Mouse (Mus musculus) liver, postnatal 0 days (tissue): ENCODE results near the gene Rbm39. TPM values are rescaled to one million over a fixed set of nuclear protein-coding genes. Genes with fewer than 3 reads are reported as not detected.
"Not testable (repeated sequence)": the region's sequence is repeated elsewhere in the genome, so short reads cannot be mapped to it uniquely, and the experiment has no call there.

ENCODE experiments used
- ATAC-seq: fragments of 200-750 bp; cut with Nextera tagmentation; 2 replicates; pipeline ENCODE4 v1.8.0; 2017; ENCODE audit warnings: mild to moderate bottlenecking, moderate library complexity
- DNase-seq: peaks from one replicate; pipeline ENCODE4 v3.0.0-alpha.2; 2016
- H3K27ac ChIP-seq: fragments of 300-500 bp; sonication (generic); 2 replicates; pipeline ENCODE4 v1.5.1; 2014; ENCODE audit warnings: antibody characterized with exemption, moderate library complexity, mild to moderate bottlenecking, low read depth
- H3K27me3 ChIP-seq: fragments of 300-500 bp; sonication (generic); 2 replicates; pipeline ENCODE4 v1.6.1; 2014; ENCODE audit warnings: low read length, control low read depth, mixed read lengths; ENCODE audit not compliant: insufficient read depth
- H3K36me3 ChIP-seq: fragments of 300-500 bp; sonication (generic); replicated peaks from 2 replicates; pipeline ENCODE4 v1.6.1; 2014; ENCODE audit warnings: mild to moderate bottlenecking, control low read depth, low read length, moderate library complexity, mixed read lengths; ENCODE audit not compliant: insufficient read depth
- H3K4me1 ChIP-seq: fragments of 300-500 bp; sonication (generic); 2 replicates; pipeline ENCODE4 v1.6.1; 2014; ENCODE audit warnings: antibody characterized with exemption, mild to moderate bottlenecking, control low read depth; ENCODE audit not compliant: insufficient read depth
- H3K4me2 ChIP-seq: fragments of 300-500 bp; sonication (generic); 2 replicates; pipeline ENCODE4 v1.6.1; 2014; ENCODE audit warnings: low read depth, mild to moderate bottlenecking, low read length, moderate library complexity, mixed read lengths
- H3K4me3 ChIP-seq: fragments of 300-500 bp; sonication (generic); 2 replicates; pipeline ENCODE4 v1.5.1; 2014; ENCODE audit warnings: low read depth, low read length
- H3K9ac ChIP-seq: fragments of 300-500 bp; sonication (generic); replicated peaks from 2 replicates; pipeline ENCODE4 v1.6.1; 2014; ENCODE audit warnings: mild to moderate bottlenecking, moderate library complexity
- H3K9me3 ChIP-seq: fragments of 300-500 bp; sonication (generic); 2 replicates; pipeline ENCODE4 v1.6.1; 2016; ENCODE audit warnings: mild to moderate bottlenecking, control low read depth, low read length, mixed read lengths
- CTCF ChIP-seq: sonication (generic); IDR thresholded peaks from 2 replicates; pipeline ENCODE4 v1.5.1; 2016; ENCODE audit warnings: antibody characterized with exemption, low read depth
- EP300 ChIP-seq: IDR thresholded peaks from 2 replicates; pipeline ENCODE4 v1.6.1; 2016; ENCODE audit warnings: antibody characterized with exemption, low read depth, mild to moderate bottlenecking
- WGBS: fragments of 180-500 bp; shearing (Covaris S2); extraction: QIAGEN DNeasy Blood & Tissue Kit; methylation state at CpG from one replicate; pipeline ENCODE4 v1.1.7; 2014; ENCODE audit not compliant: insufficient replicate concordance; 5-methylcytosine and 5-hydroxymethylcytosine counted together
- polyA plus RNA-seq: library from polyadenylated mRNA; unstranded; fragments of >200 nt; fragmentation: Nextera tagmentation; extraction: Ambion mirVana; gene quantifications from 2 replicates; pipeline ENCODE4 v1.2.1, GENCODE M21; 2015

The Rbm39 gene
- polyA plus RNA-seq, 1 experiment from 2014 or later = 239 TPM

- Histone ChIP-seq H3K27ac (no peak overlapping the region), H3K9me3 (no peaks in the 10 kb centered on the region), H3K4me1 (no peaks in the 10 kb centered on the region), H3K4me2 (no peak overlapping the region), H3K9ac (no peak overlapping the region), H3K36me3 (peaks cover 32% of the 10 kb centered on the region), H3K27me3 (no peaks in the 10 kb centered on the region), H3K4me3 (no peak overlapping the region)
- TF ChIP-seq CTCF (no peak), EP300 (no peak)
- no peak for DNase-seq
- ATAC-seq = no peak
- 79% methylated on average over 5 of the region's 5 CpGs for WGBS
Measured at GRCm38 (mm10) chr2:156123731-156124130, 56.3 kb downstream of the Rbm39 start.

DNA sequence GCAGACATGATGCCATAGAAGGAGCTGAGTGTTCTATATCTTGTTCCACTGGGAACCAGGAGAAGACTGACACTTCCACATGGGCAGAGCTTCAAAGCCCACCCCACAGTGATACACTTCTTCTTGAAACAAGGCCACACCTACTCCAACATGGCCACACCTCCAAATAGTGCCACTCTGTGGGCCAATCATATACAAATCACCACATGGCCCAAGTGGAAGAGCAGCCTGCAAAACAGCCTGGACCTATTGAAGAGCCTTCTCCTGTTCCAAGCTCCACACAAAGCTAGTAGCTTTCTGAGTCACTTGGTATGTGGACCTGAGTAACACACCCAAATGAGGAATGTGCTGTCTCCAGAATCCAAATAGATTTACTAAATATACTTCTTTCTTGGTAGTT, 60.5 kb downstream of the Rbm39 start:
- Histone ChIP-seq H3K4me1 (no peaks in the 10 kb centered on the region), H3K9ac (no peak overlapping the region), H3K4me3 (no peak overlapping the region), H3K27me3 (no peaks in the 10 kb centered on the region), H3K36me3 (peaks cover 5% of the 10 kb centered on the region), H3K4me2 (no peak overlapping the region), H3K27ac (no peak overlapping the region), H3K9me3 (no peaks in the 10 kb centered on the region)
- DNase-seq (no peak), ATAC-seq (no peak)
- no peak for TF ChIP-seq CTCF
- TF ChIP-seq EP300 = no peak

- H3K4me3 ChIP-seq = peak overlapping the region; percentile 90
- H3K4me2 ChIP-seq = peak overlapping the region; percentile 89
- peak overlapping the region; percentile 87 for H3K27ac ChIP-seq
- not testable (repeated sequence) for H3K9me3 ChIP-seq, DNase-seq, H3K36me3 ChIP-seq, ATAC-seq, H3K27me3 ChIP-seq
- peak overlapping the region; percentile 90 for H3K9ac ChIP-seq
- H3K4me1 ChIP-seq = peaks cover 15% of the 10 kb centered on the region
- 14% methylated on average over 5 of the region's 5 CpGs for WGBS
Measured at GRCm38 (mm10) chr2:156112080-156112423, 68.0 kb downstream of the Rbm39 start.

GRCm38 (mm10) chr2:156111358-156112079, 68.5 kb downstream of the Rbm39 start, which contains the start of the genes Cpne1 and Rbm12:
TSS of gene Cpne1 (minus strand) at chr2:156111965.
TSS of gene Rbm12 (minus strand) at chr2:156111978.
- peak; percentile 92 for ATAC-seq
- Histone ChIP-seq H3K27ac (peak within 1 kb of the TSS; percentile 87), H3K36me3 (peaks cover 3% of the 10 kb centered on the region; the same call in 1 of the 2 replicates), H3K9me3 (no peaks in the 10 kb centered on the region), H3K27me3 (no peaks in the 10 kb centered on the region), H3K4me1 (peaks cover 15% of the 10 kb centered on the region), H3K4me3 (peak within 1 kb of the TSS; percentile 90), H3K4me2 (peak within 1 kb of the TSS; percentile 89), H3K9ac (peak within 1 kb of the TSS; percentile 90)
- no peak for TF ChIP-seq CTCF
- no peak; the same call in 1 of the 2 replicates for TF ChIP-seq EP300
- 1% methylated on average over 72 of the region's 74 CpGs for WGBS
- DNase-seq = peak; percentile 94

GRCm38 (mm10) chr2:156110627-156111357, 69.2 kb downstream of the Rbm39 start:
- peak overlapping the region; percentile 89 for H3K4me2 ChIP-seq
- H3K4me1 ChIP-seq = peaks cover 15% of the 10 kb centered on the region
- under 1% methylated on average over 16 of the region's 16 CpGs for WGBS
- no peaks in the 10 kb centered on the region for H3K27me3 ChIP-seq
- peak overlapping the region; percentile 90 for H3K4me3 ChIP-seq
- peak overlapping the region; percentile 90 for H3K9ac ChIP-seq
- DNase-seq = no peak
- H3K27ac ChIP-seq = peak overlapping the region; percentile 87
- peak; percentile 58 for ATAC-seq
- H3K36me3 ChIP-seq = peaks cover 4% of the 10 kb centered on the region; the same call in 1 of the 2 replicates
- H3K9me3 ChIP-seq = no peaks in the 10 kb centered on the region
- TF ChIP-seq EP300 (no peak), CTCF (no peak)

Other genes with a start within 250 kb of the Rbm39 start
- gene Uqcc1, start 249.9 kb downstream of the Rbm39 start, polyA plus RNA-seq = 29.3 and 31.7 TPM in 2 replicates
- gene Gm15557, start 239.5 kb downstream of the Rbm39 start, polyA plus RNA-seq = not detected in 2 replicates
- gene Gdf5, start 234.9 kb downstream of the Rbm39 start, polyA plus RNA-seq = not detected in 2 replicates
- 3.1 and 5.0 TPM in 2 replicates for gene Cep250, start 223.8 kb downstream of the Rbm39 start, polyA plus RNA-seq
- 0.64 and 0.90 TPM in 2 replicates for gene 6430550D23Rik, start 172.3 kb downstream of the Rbm39 start, polyA plus RNA-seq
- gene Ergic3, start 172.2 kb downstream of the Rbm39 start, polyA plus RNA-seq = 64.5 and 64.8 TPM in 2 replicates
- not detected in 2 replicates for gene Fer1l4, start 127.3 kb downstream of the Rbm39 start, polyA plus RNA-seq
- 0.54 and 0.74 TPM in 2 replicates for gene Spag4, start 115.1 kb downstream of the Rbm39 start, polyA plus RNA-seq
- 13.4 and 16.0 TPM in 2 replicates for gene Cpne1, start 68.3 kb downstream of the Rbm39 start, polyA plus RNA-seq
- gene Rbm12, start 68.3 kb downstream of the Rbm39 start, polyA plus RNA-seq = 5.5 and 5.7 TPM in 2 replicates
- gene Gm28036, start 53.1 kb downstream of the Rbm39 start, polyA plus RNA-seq = 0.88 and 3.0 TPM in 2 replicates
- 292 and 295 TPM in 2 replicates for gene Romo1, start 36.2 kb downstream of the Rbm39 start, polyA plus RNA-seq
- gene Nfs1, start 36.1 kb downstream of the Rbm39 start, polyA plus RNA-seq = 38.9 and 40.2 TPM in 2 replicates
- 11.7 and 15.0 TPM in 2 replicates for gene Phf20, start 16.2 kb upstream of the Rbm39 start, polyA plus RNA-seq
- gene Cnbd2, start 132.1 kb upstream of the Rbm39 start, polyA plus RNA-seq = 3.5 and 4.0 TPM in 2 replicates
- gene Scand1, start 132.5 kb upstream of the Rbm39 start, polyA plus RNA-seq = 56.7 and 70.2 TPM in 2 replicates
- gene Epb41l1, start 240.7 kb upstream of the Rbm39 start, polyA plus RNA-seq = 0.49 and 0.51 TPM in 2 replicates